Mouse (Mus musculus): ENCODE results near the gene Spata48. TPM values are rescaled to one million over a fixed set of nuclear protein-coding genes. Genes with fewer than 3 reads are reported as not detected.

The Spata48 gene
- under 1 TPM; 0.49 to 0.53 TPM for total RNA-seq (2021)
- long read RNA-seq, experiment 1, partial matches to known transcripts: 0 of 1 reads
- long read RNA-seq, experiment 1, other reads (novel, unspliced or antisense): 1 of 1 reads
- long read RNA-seq, experiment 2, partial matches to known transcripts: 0 of 2 reads
- long read RNA-seq, experiment 2, other reads (novel, unspliced or antisense): 2 of 2 reads

DNA sequence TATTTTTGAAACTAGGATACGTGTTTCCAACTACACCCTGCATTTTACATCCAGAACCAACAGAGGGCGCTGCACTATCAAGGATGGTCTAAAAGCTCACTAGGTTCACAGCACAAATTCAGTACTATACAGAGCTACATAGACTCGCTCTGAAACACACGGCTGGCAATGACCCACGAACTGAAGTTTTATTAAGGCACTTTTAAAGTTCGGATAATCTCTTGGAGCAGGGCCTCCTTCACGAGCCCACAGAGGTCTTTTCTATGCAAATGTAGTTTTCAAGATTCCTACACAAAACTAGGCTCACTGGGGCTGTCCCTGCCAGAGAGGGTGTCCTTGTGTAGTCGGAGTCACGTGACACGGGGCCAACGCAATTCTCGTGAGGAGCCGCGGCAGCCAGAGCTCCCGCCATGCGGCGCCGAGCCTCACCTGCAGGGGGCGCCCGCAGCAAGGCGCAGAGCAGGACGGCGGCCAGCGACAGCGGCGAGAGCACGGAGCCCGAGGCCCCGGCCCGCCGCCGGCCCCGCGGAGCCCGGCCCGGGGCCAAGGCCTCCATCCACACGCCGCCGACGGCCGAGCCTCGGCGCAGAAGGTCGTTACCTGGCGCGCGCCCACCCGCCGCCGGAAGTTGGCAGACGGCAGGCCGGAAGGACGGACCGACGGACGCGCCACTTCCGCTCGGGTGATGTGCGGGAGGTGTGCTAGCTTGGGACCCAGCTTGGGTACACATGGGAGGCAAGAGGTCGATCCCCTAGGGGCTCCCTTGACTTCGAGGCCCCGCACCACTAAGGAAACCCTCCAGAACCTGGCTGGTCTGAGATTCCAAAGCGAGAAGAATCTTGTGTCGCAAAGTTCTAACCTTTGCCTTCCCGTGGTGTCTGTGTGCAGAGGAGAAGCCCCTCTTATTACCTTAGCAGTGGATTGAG is at the start of gene Spata48, which contains the start of gene Zpbp:
Gene Spata48 (plus strand): TSS at position 460 of the 926 bp plus-strand sequence.
Gene Zpbp (minus strand): TSS at position 774 of the 926 bp plus-strand sequence.
- DNase-seq: peak; percentile 88
- intact Hi-C loops (cut with DNase I; ENCODE audit: low total_unique reads): loop anchor here (5.0 kb wide), 1 partner anchor 325 kb away; no protein-coding TSS in a partner anchor

DNA sequence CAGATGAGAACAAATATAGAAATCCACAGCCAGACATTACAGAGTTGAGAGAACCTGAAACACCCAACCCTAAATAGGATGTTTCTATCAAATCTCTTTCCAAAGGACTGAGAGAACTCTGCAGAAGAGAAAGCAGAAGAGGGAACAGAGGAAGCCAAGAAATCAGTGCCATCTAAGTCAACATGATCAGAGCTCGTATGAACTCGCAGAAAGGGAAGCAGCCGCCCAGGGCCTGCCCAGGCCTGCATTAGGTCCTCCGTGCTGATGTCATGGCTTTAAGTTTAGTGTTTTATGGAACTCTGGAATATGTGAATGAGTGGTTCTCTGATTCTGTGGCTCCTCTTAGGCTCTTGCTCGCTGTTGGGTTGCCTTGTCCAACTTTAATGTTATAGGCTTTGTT is 47.7 kb upstream of the Spata48 start:
- intact Hi-C loops (cut with DNase I; ENCODE audit: low total_unique reads): no loop called here
- no peak for DNase-seq

DNA sequence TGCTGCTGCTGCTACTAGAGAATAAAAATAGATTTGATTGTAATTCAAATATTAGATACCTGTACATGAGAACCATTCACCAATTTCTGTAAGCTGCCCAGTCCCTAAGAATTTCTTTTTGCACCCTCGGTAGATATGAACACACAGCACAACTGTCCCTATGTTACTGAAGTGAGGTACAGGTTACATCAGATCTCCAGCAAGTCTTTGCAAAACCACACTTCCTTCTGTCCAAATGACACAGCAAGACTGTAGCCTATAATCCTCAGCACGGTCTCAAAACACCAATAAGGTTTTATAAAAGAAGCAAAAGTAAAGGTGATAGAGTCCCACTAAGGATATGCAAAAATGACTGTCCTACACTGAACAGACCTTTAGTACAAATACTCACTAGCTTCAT is 44.5 kb upstream of the Spata48 start:
- intact Hi-C loops (cut with DNase I; ENCODE audit: low total_unique reads): no loop called here
- DNase-seq: no peak

DNA sequence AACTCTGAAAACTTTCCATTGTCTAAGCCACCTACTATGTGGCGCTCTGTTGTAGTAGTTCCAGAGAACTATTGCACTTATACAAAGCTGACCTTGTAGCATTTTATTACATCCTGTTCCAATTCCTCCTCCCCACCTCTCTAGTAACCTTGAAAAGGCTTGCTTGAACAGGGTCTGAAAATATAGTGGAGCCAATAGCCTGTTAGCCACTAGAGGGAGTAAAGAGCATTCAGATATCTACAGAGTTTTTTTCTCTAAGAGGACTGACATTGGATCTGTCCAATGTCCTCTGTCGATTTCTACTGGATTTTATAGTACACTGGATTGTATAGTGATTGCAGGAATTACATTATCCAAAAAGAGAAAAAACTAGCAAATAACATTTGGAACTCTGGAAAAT is 6.9 kb upstream of the Spata48 start:
- DNase-seq: no peak
- intact Hi-C loops (cut with DNase I; ENCODE audit: low total_unique reads): no loop called here

DNA sequence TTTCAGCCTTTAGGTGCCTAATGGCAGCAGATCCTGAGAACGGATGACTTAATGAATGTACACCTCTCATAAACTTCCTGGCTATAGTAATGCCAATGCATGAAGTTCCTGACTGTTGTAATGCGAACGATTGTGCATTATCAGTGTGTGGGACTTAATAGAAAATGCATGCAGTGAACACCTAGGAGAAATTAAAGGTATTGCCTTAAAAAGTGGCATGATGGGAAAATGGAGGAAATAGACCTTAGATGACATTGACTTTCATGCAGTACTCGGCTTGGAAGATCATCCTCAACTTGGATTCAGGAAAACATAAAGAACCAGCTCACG is 632 bp downstream of the Spata48 start:
- intact Hi-C loops (cut with DNase I; ENCODE audit: low total_unique reads): loop anchor here (5.0 kb wide), 1 partner anchor 325 kb away; no protein-coding TSS in a partner anchor
- no peak for DNase-seq

DNA sequence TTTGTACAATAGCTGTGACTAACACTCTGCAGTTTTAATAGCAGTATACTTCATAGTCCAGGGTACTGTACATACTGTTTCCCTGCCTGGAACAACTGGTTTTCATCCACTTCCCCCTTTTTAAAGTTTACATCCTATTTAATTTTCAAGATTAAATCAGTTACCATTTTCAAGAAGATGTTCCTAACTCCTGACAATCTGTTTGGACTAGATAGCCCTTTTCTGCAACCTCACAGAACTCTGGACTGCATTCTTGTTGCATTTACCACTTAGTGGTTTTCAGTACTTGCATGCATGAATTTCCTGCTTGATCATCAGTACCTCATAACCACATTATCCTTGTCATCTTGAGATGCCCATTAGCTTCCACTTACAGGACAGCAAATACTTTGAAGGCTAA is 7.0 kb downstream of the Spata48 start:
- intact Hi-C loops (cut with DNase I; ENCODE audit: low total_unique reads): no loop called here
- DNase-seq: no peak

DNA sequence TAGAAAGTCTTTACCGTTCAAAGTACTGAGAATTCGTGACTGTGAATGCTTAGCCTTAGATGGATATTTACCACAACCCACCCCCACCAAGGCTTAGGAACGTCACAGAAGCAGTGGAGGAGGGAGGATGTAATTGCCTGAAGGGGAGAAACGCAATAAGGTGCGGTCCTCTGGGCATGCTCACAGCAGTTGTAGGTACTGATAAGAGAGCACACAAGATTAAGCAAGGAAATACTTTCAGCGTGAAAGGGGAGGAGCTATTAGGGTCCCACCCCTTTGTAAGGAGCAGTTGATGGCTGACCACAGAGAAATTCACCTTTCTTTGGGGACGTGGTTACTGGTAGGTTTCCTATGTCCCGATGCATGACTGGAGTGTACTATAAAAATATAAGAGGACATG is 22.5 kb downstream of the Spata48 start:
- no peak for DNase-seq
- intact Hi-C loops (cut with DNase I; ENCODE audit: low total_unique reads): no loop called here

DNA sequence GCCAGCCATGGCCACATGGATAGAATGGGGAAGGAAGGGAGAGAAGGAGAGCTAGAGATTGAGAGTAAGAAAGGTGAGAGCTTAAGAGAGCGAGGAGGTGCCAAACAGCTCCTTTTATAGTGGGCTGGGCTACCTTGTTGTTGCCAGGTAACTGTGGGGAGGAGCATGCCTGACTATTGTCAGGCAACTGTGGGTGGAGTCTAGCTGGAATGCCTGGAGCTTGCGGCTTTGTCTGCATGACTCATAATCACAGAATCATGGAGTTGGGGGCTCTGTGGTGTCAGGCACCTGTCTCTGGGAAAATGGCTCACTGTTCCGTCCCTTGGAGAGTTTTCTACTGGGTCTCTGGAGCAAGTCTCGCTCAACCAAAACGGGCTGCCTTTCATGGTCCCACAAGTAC is 30.1 kb downstream of the Spata48 start:
- DNase-seq: no peak
- intact Hi-C loops (cut with DNase I; ENCODE audit: low total_unique reads): no loop called here

DNA sequence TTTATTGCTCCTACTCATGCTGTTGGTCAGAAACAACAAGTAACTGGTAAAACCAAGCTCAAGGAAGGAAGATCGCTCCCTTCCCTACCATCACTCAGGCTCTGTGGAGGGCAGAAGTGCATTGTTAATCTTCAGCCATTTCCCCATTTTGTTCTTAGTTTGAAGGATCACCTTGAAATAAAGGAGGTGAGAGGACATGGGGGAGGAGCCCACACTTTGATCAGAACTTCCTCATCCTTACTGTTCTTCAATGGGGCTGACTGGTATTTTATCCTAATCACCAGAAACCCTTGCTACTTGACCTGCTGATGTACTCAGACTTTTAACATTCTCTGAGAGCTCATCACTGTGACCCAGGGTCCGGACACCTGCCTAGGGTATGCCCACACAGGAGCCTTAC is 33.8 kb downstream of the Spata48 start:
- no peak for DNase-seq

DNA sequence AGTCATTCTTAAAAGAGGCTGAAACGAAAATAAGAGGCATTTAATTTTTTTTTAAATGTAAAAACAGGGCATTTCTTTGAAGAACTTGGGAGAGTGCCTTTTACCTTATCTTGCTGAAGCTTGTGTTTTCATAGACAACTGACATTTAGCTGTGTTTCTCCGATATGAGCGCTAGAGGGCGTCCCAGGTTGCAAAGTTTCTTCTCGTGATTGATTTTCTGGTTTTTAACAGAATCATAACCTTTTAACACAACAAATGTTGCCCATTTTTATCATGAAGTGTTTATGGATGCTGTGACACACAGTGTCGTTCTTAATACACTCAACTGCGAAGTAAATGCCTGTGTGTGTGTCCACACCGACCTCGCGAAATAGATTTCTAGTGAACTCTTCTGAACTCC is 38.0 kb downstream of the Spata48 start:
- DNase-seq: no peak
- intact Hi-C loops (cut with DNase I; ENCODE audit: low total_unique reads): no loop called here

More for the DNA sequence above, 33.8 kb downstream of the Spata48 start:
- intact Hi-C loops (cut with DNase I; ENCODE audit: low total_unique reads): no loop called here

DNA sequence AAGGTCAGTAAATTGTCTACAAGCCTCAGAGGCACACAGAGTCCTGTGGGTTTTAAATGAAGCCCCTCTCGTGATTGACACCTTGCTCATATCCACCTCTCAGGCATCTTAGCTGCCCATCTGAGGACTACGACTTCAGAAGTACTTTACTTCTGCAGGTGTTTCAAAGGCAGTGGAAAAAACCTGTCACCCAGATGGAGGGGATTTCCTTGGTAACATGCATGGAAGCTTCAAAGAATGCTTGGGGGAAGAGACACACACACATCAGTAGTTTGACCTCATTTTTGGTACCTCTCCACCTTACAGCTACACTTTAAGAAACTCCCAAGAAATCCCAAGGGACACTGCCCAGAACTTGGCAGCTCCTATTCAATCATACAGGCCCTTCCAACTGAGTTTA is 44.3 kb downstream of the Spata48 start:
- no peak for DNase-seq
- intact Hi-C loops (cut with DNase I; ENCODE audit: low total_unique reads): no loop called here

DNA sequence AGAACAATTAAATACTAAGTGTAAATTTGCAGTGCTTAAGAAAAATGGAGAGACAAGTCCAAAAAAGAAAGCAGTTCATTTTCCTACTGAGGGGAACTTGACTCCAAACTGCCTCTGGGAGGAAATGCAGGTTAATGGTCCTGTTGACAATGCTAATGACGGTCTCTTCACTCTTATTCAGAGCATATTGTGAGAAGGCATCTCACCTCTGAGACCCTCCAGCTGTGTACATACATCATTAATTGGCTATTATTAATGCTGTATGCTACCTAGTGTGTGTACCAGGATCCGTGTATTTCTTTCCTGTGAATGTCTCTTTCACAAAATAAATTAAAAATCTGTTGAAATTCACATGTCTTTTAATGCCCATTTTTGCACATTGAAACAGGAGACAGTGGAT is 47.5 kb downstream of the Spata48 start:
- no peak for DNase-seq
- intact Hi-C loops (cut with DNase I; ENCODE audit: low total_unique reads): no loop called here

DNA sequence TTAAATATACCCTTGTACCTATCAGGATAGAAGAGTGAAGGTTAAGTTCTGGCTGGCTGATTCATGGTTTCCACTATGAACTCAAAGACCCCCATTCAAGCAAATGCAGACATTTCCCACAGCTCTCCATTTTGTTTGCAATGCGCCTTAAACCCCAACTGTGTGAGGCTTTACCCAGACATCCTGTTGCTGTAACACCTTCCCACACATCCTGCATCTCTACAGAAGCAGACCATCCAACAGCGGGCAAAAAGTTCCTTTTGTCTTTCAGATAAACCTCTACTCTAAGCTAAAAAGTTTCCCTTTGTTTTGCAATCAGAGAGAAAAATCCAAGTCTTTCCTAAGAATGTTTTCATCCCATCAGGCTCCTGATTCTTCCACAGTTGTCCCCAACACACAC is 50.2 kb downstream of the Spata48 start:
- intact Hi-C loops (cut with DNase I; ENCODE audit: low total_unique reads): no loop called here
- no peak for DNase-seq

DNA sequence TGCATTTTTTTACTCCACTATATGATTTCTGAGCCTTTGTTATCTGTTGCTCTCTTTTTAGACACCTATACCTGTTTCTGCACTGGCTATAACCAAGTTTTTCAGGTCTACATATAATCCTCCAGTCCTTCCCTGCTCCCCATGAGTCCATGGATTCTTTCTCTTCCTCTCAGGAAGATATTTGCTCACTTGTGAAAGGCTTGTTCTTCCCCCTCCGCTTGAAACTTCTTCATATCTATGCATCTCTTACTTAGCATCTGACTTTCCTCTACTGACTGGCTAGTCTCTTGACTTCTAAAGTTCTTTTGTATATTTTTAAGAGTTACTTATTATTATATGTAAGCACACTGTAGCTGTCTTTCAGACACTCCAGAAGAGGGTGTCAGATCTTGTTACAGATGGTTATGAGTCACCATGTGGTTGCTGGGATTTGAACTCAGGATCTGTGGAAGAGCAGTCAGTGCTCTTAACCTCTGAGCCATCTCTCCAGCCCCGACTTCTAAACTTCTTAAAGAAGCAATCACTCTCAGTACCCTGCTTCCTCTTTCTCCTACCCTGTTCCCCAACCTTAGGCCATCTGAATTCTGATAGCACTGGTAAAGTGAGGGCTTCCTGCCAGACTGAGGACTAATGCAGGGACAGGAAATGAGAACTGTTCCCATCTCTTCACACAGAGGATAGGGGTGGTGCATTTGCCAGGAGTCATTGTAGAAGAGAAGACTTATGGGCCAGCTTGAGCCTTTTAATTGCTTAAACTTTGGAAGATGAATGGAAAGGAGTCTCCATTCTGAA is 51.3 kb downstream of the Spata48 start:
- intact Hi-C loops (cut with DNase I; ENCODE audit: low total_unique reads): no loop called here
- no peak for DNase-seq

DNA sequence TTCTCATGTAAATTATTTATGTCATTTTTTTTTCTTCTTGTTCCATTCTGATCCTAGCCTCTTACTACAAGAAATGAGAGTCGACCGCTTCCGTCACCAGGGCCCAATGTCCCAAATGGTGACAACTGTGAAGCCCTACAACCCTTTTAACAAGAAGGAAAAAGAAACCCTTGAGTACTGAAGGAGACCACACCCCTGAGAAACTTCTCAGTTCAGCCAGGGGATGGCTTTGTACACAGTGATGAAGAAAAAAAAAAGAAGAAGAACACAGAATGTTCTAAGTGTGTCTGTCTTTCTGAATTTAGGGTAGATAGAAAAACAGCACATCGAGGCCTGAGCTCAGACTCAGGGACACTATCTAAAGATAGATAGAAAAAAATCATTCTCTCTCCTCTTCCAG is 53.0 kb downstream of the Spata48 start:
- intact Hi-C loops (cut with DNase I; ENCODE audit: low total_unique reads): no loop called here
- DNase-seq: no peak

DNA sequence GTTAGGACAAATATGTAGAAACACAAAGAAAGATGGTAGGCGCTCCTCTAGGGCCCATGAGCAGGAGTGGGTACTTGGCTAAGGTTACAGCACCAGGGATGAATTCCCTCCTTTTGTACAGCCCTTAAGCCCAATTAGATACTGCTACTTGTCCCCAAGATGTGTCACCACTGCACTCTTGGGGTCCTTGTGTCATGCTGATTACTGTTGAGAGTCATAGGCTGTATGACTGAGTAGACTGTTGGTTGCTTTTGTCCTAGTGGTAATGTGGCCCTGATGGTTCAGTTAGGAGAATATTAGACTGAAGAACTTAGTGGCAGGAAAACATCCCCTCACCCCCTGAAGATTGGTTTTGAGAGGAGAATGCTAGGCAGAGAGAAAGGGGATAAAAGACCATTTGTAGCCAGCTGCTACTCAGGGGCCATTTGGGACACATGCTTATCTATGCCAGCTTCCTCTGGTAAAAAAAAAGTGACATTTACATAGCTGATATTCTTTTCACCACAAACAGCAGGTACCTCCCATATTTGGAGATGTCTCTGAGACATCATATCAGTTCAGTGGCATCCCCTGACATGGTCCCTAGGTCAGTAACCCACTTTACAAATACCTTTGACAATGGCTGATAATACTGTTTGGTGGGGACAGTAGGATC is 56.0 kb downstream of the Spata48 start:
- intact Hi-C loops (cut with DNase I; ENCODE audit: low total_unique reads): no loop called here
- DNase-seq: no peak

DNA sequence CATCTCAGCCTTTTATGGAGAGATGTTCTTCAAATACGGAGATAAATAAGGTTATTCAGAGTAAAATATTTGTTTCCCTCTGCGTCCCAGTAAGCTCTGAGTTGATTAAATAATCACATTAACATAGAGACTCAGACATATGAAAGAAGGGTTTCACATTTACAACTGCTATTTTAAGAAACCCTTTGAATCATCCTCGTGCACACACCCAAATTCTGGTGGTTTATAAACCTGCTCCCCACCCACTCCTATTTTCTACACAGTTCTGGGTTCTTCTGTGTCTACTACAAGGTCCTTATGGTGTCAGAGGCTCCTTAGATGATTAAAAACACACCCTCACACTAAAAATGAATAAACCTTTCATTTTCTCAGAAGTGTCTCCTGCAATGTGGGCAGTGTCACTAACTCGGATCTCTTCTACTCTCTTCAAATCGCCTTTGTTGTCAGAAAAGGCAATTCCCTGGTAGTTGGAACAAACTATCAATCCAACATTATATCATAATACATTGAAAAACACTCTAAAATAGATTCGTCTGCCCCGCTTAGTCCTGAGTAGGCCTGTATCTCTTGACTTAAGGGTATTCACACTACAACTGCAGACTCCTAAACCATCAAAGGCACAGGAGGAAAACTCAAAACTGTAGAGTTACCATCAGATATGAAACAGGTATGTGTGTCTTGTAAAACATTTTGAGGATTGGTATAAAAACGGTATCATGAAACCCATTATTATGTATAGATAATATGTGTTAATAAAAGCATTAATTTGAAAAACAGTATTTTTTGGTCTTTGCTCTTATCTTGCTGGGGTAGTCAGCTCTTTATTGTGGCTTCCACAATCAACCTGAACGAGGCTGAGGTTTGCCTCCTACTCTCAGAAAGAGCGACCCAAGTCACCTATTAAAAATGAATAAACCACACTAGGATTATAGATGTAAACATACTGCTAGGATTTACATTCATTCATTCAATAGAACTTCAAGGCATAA is 57.7 kb downstream of the Spata48 start:
- intact Hi-C loops (cut with DNase I; ENCODE audit: low total_unique reads): no loop called here
- no peak for DNase-seq

DNA sequence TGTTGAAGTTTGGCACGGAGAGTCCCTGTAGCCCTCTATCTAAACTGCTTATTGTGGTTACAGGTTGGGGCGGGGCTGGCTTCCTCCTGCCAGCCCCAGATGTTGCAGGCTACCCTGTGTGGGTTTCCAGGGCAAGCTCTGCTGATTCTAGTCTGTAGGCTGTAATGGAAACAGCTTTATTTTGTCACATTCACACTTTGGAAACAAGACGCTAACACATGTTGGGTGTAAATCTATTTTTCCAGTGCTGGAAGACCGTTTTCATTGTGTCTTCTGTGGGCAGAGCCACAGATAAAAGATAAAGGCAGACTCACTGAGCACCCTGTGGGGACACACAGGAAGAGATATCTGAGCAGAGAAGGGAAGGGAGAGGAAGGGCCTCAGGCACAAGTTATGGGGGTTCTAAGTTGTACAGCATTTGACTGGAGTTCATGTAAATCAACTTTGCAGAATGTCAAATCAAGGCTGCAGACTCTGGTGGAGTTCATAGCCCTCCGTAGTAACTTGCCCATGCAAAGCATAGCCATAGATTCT is 60.1 kb downstream of the Spata48 start:
- DNase-seq: no peak
- intact Hi-C loops (cut with DNase I; ENCODE audit: low total_unique reads): no loop called here

All from gastrocnemius, postnatal 14 days (tissue).